Mouse (Mus musculus): ENCODE measurements at regions not wholly inside any gene's neighbourhood (a gene's known extent, or its start where the extent isn't known, plus 50 kb on each side); places are given as distances from the start of the nearest gene placed in this dataset.

- TF ChIP-seq CTCF (IDR thresholded peaks at IDR 0.05; ENCODE audit: low read depth) (no peak), EP300 (IDR thresholded peaks at IDR 0.05; ENCODE audit: low read depth) (no peak)
Observed at GRCm38 (mm10) chr14:76631740-76632139, 75.1 kb upstream of the Serp2 start.
